Mouse (Mus musculus) embryonic facial prominence, embryonic 13.5 days (tissue): Measurements from ENCODE around the gene Rbm42. TPM values are rescaled to one million over a fixed set of nuclear protein-coding genes. Genes with fewer than 3 reads are reported as not detected.

ENCODE experiments used
- ATAC-seq: fragments of 200-750 bp; cut with Nextera tagmentation; 2 replicates; pipeline ENCODE4 v1.8.0; 2017; ENCODE audit warnings: low read depth; ENCODE audit not compliant: insufficient number of reproducible peaks, insufficient read depth, low FRiP score, low TSS enrichment
- H3K27ac ChIP-seq: fragments of 300-500 bp; sonication (generic); 2 replicates; pipeline ENCODE4 v1.5.1; 2015; ENCODE audit warnings: moderate library complexity, mild to moderate bottlenecking, inconsistent platforms
- H3K27me3 ChIP-seq: fragments of 300-500 bp; sonication (generic); 2 replicates; pipeline ENCODE4 v1.6.1; 2015; ENCODE audit warnings: mild to moderate bottlenecking, inconsistent platforms
- H3K36me3 ChIP-seq: fragments of 300-500 bp; sonication (generic); 2 replicates; pipeline ENCODE4 v1.6.1; 2015; ENCODE audit warnings: mild to moderate bottlenecking, inconsistent platforms
- H3K4me1 ChIP-seq: fragments of 300-500 bp; sonication (generic); 2 replicates; pipeline ENCODE4 v1.6.1; 2015; ENCODE audit warnings: inconsistent platforms
- H3K4me2 ChIP-seq: fragments of 300-500 bp; sonication (generic); 2 replicates; pipeline ENCODE4 v1.6.1; 2015; ENCODE audit warnings: moderate library complexity, mild to moderate bottlenecking, inconsistent platforms
- H3K4me3 ChIP-seq: fragments of 300-500 bp; sonication (generic); 2 replicates; pipeline ENCODE4 v1.5.1; 2015; ENCODE audit warnings: mild to moderate bottlenecking, inconsistent platforms
- H3K9ac ChIP-seq: fragments of 300-500 bp; sonication (generic); 2 replicates; pipeline ENCODE4 v1.6.1; 2015; ENCODE audit warnings: mild to moderate bottlenecking, inconsistent platforms
- H3K9me3 ChIP-seq: fragments of 300-500 bp; sonication (generic); 2 replicates; pipeline ENCODE4 v1.6.1; 2016; ENCODE audit warnings: inconsistent platforms
- WGBS: fragments of 180-500 bp; shearing (Covaris S2); methylation state at CpG from one replicate; pipeline ENCODE4 v1.1.7; 2015; ENCODE audit warnings: mixed read lengths; 5-methylcytosine and 5-hydroxymethylcytosine counted together
- polyA plus RNA-seq: library from polyadenylated mRNA; unstranded; fragments of >200 nt; fragmentation: Nextera tagmentation; extraction: Ambion mirVana; gene quantifications from 2 replicates; pipeline ENCODE4 v1.2.1, GENCODE M21; 2015

The Rbm42 gene
- polyA plus RNA-seq, 1 experiment from 2014 or later, result 139 TPM

- Histone ChIP-seq H3K9ac (no peak overlapping the region), H3K27me3 (no peaks in the 10 kb centered on the region), H3K9me3 (no peaks in the 10 kb centered on the region), H3K27ac (no peak overlapping the region), H3K36me3 (no peaks in the 10 kb centered on the region), H3K4me3 (no peak overlapping the region), H3K4me1 (no peaks in the 10 kb centered on the region), H3K4me2 (no peak overlapping the region)
- no peak for ATAC-seq
- 61% methylated on average over 5 of the region's 5 CpGs for WGBS
Observed at GRCm38 (mm10) chr7:30596811-30597210, 53.3 kb downstream of the Rbm42 start.

GRCm38 (mm10) chr7:30596093-30596492 lies 54.0 kb downstream of the Rbm42 start:
- Histone ChIP-seq H3K36me3 (no peaks in the 10 kb centered on the region), H3K27ac (no peak overlapping the region), H3K4me1 (no peaks in the 10 kb centered on the region), H3K27me3 (no peaks in the 10 kb centered on the region), H3K4me3 (no peak overlapping the region), H3K9ac (no peak overlapping the region), H3K4me2 (no peak overlapping the region), H3K9me3 (no peaks in the 10 kb centered on the region)
- WGBS, result 72% methylated on average over 5 of the region's 5 CpGs
- ATAC-seq, result no peak

GRCm38 (mm10) chr7:30594510-30595024 lies 55.5 kb downstream of the Rbm42 start:
- no peaks in the 10 kb centered on the region for H3K9me3 ChIP-seq
- H3K27ac ChIP-seq, result no peak overlapping the region
- H3K4me3 ChIP-seq, result no peak overlapping the region
- no peak for ATAC-seq
- H3K9ac ChIP-seq, result no peak overlapping the region
- H3K27me3 ChIP-seq, result no peaks in the 10 kb centered on the region
- H3K4me1 ChIP-seq, result peaks cover 5% of the 10 kb centered on the region
- 59% methylated on average over 4 of the region's 4 CpGs for WGBS
- no peak overlapping the region for H3K4me2 ChIP-seq
- no peaks in the 10 kb centered on the region for H3K36me3 ChIP-seq

GRCm38 (mm10) chr7:30593579-30594509 lies 56.3 kb downstream of the Rbm42 start:
- 74% methylated on average over 10 of the region's 10 CpGs for WGBS
- H3K4me2 ChIP-seq, result no peak overlapping the region
- no peaks in the 10 kb centered on the region for H3K9me3 ChIP-seq

GRCm38 (mm10) chr7:30592772-30593423 lies 57.2 kb downstream of the Rbm42 start:
- WGBS, result 51% methylated on average over 5 of the region's 5 CpGs
- peaks cover 5% of the 10 kb centered on the region for H3K4me1 ChIP-seq
- H3K27ac ChIP-seq, result no peak overlapping the region
- H3K36me3 ChIP-seq, result no peaks in the 10 kb centered on the region
- H3K27me3 ChIP-seq, result no peaks in the 10 kb centered on the region
- no peak overlapping the region for H3K4me2 ChIP-seq
- H3K4me3 ChIP-seq, result no peak overlapping the region
- no peak overlapping the region for H3K9ac ChIP-seq
- no peak for ATAC-seq
- no peaks in the 10 kb centered on the region for H3K9me3 ChIP-seq

More at GRCm38 (mm10) chr7:30593579-30594509, 56.3 kb downstream of the Rbm42 start:
- Histone ChIP-seq H3K27ac (no peak overlapping the region), H3K27me3 (no peaks in the 10 kb centered on the region), H3K4me1 (peaks cover 5% of the 10 kb centered on the region), H3K9ac (no peak overlapping the region), H3K36me3 (no peaks in the 10 kb centered on the region), H3K4me3 (no peak overlapping the region)
- ATAC-seq, result no peak

- no peaks in the 10 kb centered on the region for H3K9me3 ChIP-seq
- no peak overlapping the region for H3K4me2 ChIP-seq
- no peak overlapping the region for H3K9ac ChIP-seq
- WGBS, result 50% methylated on average over 4 of the region's 4 CpGs
- ATAC-seq, result no peak
- peaks cover 17% of the 10 kb centered on the region for H3K4me1 ChIP-seq
- H3K4me3 ChIP-seq, result no peak overlapping the region
- peaks cover 3% of the 10 kb centered on the region for H3K36me3 ChIP-seq
- no peaks in the 10 kb centered on the region for H3K27me3 ChIP-seq
- no peak overlapping the region for H3K27ac ChIP-seq
Observed at GRCm38 (mm10) chr7:30591605-30591951, 58.5 kb downstream of the Rbm42 start.

Other genes with a start within 250 kb of the Rbm42 start
- gene Tyrobp, start 236.6 kb downstream of the Rbm42 start, polyA plus RNA-seq, result 38.9 and 40.9 TPM in 2 replicates
- 0.72 and 0.91 TPM in 2 replicates for gene Hcst, start 230.5 kb downstream of the Rbm42 start, polyA plus RNA-seq
- gene Nfkbid, start 228.6 kb downstream of the Rbm42 start, polyA plus RNA-seq, result 1.8 and 2.5 TPM in 2 replicates
- gene Aplp1, start 204.8 kb downstream of the Rbm42 start, polyA plus RNA-seq, result 53.4 and 54.1 TPM in 2 replicates
- 0.17 and 0.52 TPM in 2 replicates for gene Kirrel2, start 192.6 kb downstream of the Rbm42 start, polyA plus RNA-seq
- gene Nphs1, start 192.0 kb downstream of the Rbm42 start, polyA plus RNA-seq, result 0.13 and 0.36 TPM in 2 replicates
- 0.73 TPM in 1 of 2 replicates, not detected in the other for gene Prodh2, start 156.7 kb downstream of the Rbm42 start, polyA plus RNA-seq
- 16.4 and 17.5 TPM in 2 replicates for gene Arhgap33, start 115.3 kb downstream of the Rbm42 start, polyA plus RNA-seq
- 16.5 and 21.0 TPM in 2 replicates for gene Hspb6, start 98.1 kb downstream of the Rbm42 start, polyA plus RNA-seq
- gene Proser3, start 98.0 kb downstream of the Rbm42 start, polyA plus RNA-seq, result 15.8 and 17.4 TPM in 2 replicates
- gene Lin37, start 90.5 kb downstream of the Rbm42 start, polyA plus RNA-seq, result 44.1 and 47.7 TPM in 2 replicates
- gene U2af1l4, start 87.0 kb downstream of the Rbm42 start, polyA plus RNA-seq, result 97.0 and 104 TPM in 2 replicates
- gene Gm49396, start 87.0 kb downstream of the Rbm42 start, polyA plus RNA-seq, result 14.9 and 15.4 TPM in 2 replicates
- 131 and 138 TPM in 2 replicates for gene Psenen, start 86.7 kb downstream of the Rbm42 start, polyA plus RNA-seq
- 4.3 and 4.8 TPM in 2 replicates for gene Igflr1, start 84.9 kb downstream of the Rbm42 start, polyA plus RNA-seq
- gene Kmt2b, start 61.6 kb downstream of the Rbm42 start, polyA plus RNA-seq, result 9.3 and 13.8 TPM in 2 replicates
- gene Zbtb32, start 51.4 kb downstream of the Rbm42 start, polyA plus RNA-seq, result 0.27 and 0.29 TPM in 2 replicates
- 0.28 and 0.55 TPM in 2 replicates for gene Upk1a, start 37.5 kb downstream of the Rbm42 start, polyA plus RNA-seq
- 818 and 841 TPM in 2 replicates for gene Cox6b1, start 24.2 kb downstream of the Rbm42 start, polyA plus RNA-seq
- gene Etv2, start 14.5 kb downstream of the Rbm42 start, polyA plus RNA-seq, result not detected in 2 replicates
- 51.0 and 51.3 TPM in 2 replicates for gene Haus5, start 14.7 kb upstream of the Rbm42 start, polyA plus RNA-seq
- not detected in 2 replicates for gene Pmis2, start 21.3 kb upstream of the Rbm42 start, polyA plus RNA-seq
- not detected in 2 replicates for gene 2200002J24Rik, start 48.6 kb upstream of the Rbm42 start, polyA plus RNA-seq
- 0.10 and 0.17 TPM in 2 replicates for gene Atp4a, start 61.9 kb upstream of the Rbm42 start, polyA plus RNA-seq
- gene Tmem147, start 79.2 kb upstream of the Rbm42 start, polyA plus RNA-seq, result 181 and 185 TPM in 2 replicates
- gene Gapdhs, start 93.4 kb upstream of the Rbm42 start, polyA plus RNA-seq, result 0.74 and 0.90 TPM in 2 replicates
- 2.5 and 3.3 TPM in 2 replicates for gene Sbsn, start 101.2 kb upstream of the Rbm42 start, polyA plus RNA-seq
- gene Dmkn, start 113.4 kb upstream of the Rbm42 start, polyA plus RNA-seq, result 14.5 and 22.3 TPM in 2 replicates
- gene Krtdap, start 137.6 kb upstream of the Rbm42 start, polyA plus RNA-seq, result 72.6 and 127 TPM in 2 replicates
- not detected in 2 replicates for gene Ffar2, start 173.5 kb upstream of the Rbm42 start, polyA plus RNA-seq
- not detected in 2 replicates for gene Ffar3, start 205.9 kb upstream of the Rbm42 start, polyA plus RNA-seq
- not detected in 2 replicates for gene Ffar1, start 211.2 kb upstream of the Rbm42 start, polyA plus RNA-seq
- 0.18 TPM in 1 of 2 replicates, not detected in the other for gene Cd22, start 230.0 kb upstream of the Rbm42 start, polyA plus RNA-seq